Mouse (Mus musculus): ENCODE results near the gene Usp5.

GRCm38 (mm10) chr6:124839805-124840204, 10.5 kb upstream of the Usp5 start:
- TF ChIP-seq CTCF (IDR thresholded peaks at IDR 0.05) (no peak), EP300 (IDR thresholded peaks at IDR 0.05) (no peak)

Measured in lung, postnatal 0 days (tissue).